Mouse (Mus musculus) adrenal gland, adult 2 months (tissue): ENCODE measurements around the gene Casp9. TPM values are rescaled to one million over a fixed set of nuclear protein-coding genes. Genes with fewer than 3 reads are reported as not detected.

Source experiments
- DNase-seq: peaks from one replicate; pipeline ENCODE4 v3.0.0; 2021
- polyA plus RNA-seq: library from polyadenylated mRNA; depleted of rRNA; stranded (reverse); fragments of >200 nt; gene quantifications from 2 replicates; pipeline ENCODE4 v1.2.3, GENCODE M21; 2012
- total RNA-seq, 2 experiments: library from RNA; stranded (reverse); gene quantifications; 2 replicates each; pipeline ENCODE4 v1.2.3; 2021

Gene Casp9
- total and polyA plus RNA-seq, 3 experiments, result 18.2 to 22.0 (median 19.3) TPM

DNA sequence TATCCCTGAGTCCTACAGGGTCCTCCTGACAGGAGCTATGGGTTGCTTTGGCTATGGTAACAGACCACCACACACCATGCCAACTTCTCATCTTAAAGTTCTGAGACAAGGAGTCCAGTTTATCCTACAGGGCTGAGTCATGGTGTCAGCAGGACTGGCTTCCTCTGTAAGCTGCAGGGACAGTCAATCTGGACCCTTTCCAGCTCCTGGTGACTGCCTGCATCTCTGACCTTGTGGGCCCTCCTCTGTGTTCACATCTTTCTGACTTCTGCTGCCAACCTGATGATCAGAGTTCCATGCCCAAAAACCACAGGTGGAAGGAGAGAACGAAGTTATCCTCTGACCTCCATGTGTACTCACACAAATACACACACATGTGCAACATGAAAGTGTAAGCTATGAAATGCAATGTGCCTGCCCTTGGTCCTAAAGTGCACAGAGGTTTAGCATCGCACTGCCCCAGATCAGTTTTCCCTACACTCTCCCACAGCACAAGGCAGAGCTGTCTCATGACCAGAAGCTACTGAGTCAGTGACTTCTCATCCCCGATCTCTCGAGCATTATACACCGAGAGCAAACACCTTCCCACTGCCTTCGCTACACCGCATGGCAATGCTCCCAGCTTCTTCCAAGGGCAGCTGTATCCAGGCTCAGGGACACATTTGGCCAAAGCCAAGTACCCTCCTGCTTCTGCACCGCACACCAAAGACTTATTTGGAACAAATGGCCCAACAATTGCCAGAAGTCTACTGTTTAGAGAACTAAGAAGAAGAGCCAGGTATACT lies 12.0 kb upstream of the Casp9 start:
- DNase-seq, result peak; percentile 85

DNA sequence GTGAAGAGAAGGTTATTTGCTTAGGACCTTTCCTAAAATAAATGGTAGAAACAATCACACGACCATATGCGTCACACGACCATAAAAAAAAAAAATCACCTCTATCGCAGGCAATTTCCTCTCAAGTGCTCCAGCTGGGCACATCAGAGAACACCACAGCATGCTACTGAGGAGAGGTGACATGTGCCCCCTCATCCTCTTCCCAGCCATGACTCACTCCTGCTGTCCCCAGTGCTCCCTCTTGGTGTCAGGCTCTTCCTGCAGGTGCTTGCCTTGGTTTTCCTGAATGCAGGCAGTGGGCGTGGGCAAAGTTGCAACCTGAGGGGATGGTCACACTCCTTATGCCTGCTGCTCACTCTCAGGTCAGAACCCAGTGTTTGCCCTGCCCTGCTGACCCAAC lies 8.6 kb upstream of the Casp9 start:
- DNase-seq, result no peak

DNA sequence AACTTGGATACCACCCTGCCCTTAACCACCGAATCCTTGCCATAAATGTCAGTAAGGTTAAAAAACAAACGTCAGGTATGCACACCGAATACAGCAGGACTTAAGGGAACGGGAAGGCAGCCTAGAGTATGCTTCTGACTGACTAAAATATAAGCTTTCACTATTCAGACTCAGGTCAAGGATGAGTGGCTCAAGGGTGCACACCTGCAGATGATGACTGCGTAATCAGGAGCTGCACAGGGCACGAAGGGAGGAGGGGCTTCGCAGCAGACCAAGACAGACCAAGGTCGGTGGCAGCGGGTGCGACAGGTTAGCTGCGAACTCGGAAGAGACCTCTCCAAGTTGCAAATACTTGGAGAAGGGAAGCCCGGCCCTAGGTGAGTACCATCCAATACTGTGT lies 7.3 kb upstream of the Casp9 start:
- DNase-seq, result no peak

DNA sequence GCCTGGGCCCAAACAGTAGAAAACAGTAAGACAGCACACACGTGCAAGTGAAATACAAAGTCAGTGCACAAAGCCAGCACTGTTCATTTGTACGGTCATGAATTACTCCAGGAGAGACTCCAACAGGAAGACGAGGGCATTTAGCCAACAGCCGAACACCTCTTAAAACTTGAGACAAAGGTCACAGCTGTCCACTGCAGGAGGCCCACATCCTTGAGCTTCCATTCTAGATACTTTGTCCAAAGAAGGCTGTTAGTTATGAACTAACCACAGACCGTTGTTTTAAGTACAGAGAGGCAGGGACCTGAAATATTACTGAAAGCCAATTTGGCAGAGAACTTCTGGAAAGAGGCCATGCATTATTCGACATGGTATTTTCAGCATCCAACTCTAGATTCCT lies 6.4 kb upstream of the Casp9 start:
- DNase-seq, result no peak

DNA sequence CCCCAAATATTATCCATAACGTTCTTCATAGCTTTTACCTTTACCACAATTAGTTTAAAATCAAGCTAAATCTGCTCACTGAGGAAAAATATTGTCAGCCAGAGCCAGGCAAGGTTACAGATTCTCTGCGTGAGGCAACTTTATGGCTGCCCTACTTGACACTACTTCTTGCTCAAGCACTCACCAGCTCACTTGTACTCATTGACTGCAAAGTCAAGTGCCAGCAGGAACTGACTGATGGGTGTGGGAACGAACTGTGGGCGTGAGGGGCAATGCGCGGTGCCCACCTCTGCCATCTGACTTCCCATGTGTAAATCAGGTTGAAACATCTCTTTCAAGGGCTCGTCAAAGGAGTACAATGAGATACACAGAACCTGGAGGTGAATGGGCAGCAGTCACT lies 6.0 kb upstream of the Casp9 start:
- peak; percentile 47 for DNase-seq

DNA sequence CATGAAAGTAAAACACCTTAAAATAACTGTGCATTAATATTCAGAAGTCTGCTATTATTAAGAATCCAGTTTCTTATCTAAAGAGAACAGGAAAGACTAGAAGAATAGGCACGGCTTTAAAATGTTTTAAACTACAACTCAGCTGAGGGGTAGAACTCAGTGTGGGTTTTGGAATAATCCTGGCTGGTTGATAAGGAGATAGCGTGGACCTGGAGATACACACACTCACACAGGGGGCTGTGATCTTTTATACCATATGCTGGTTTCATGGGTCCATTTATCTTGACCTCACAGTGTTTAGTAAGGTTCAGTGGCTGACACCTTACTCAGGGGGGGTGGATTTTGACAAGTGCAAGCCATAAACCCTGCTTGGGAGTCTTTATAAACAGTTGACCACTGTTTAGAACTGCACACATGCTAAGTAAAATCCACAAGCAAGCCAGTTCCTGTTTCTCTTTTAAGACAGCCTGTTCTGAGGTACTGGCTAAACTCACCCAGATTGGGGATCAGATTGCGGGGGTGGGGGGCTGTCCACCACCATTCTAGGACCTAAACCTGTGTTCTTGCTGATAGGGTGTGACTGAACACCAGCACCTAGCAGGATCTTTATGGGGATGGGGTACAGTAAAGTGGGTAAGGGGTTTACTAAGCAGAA lies 3.7 kb upstream of the Casp9 start:
- no peak for DNase-seq

DNA sequence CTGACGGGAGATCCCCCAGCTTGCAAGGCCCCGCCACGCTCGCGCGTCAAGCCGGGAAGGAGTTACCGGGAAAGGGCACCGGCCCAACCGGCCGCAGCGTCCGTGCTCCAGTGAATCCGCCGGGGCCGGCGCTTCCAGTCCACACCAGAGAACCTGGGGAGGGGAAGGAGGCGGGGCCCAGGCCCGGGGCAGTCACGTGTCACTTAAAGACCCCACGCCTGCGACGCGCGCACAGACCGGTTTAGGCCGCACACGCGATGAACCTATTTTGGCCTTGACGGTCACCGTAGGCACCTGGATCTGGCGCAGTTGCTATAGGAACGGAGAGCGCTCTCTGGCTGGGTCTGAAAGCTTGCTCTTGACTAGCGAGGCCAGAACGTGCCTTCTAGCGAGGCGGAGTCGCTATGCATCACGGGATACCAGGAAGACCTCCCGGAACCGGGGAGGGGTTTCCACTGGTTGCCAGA lies 2.9 kb upstream of the Casp9 start, which contains the start of gene Dnajc16:
Gene Dnajc16, minus strand, starts transcription at position 408 of the 467 bp plus-strand sequence.
- DNase-seq, result peak; percentile 97

DNA sequence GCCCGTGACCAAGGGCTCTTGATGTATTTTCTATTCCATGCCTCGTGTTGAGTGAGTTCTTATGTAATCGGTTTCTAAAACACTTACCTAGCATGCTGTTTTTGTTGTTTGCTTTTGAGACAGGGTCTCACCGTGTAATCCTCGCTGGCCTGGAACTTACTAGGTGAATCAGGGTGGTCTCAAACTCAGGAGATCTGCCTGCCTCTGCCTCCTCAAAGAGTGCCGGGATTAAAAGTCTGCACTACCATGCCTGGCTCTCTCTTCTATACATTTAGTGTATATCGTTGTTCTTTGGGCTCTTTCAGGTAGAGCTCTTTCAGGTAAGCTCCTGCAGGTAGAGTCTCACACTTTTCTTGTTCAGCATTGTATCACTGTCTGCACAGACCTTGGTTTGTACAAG lies 1.9 kb upstream of the Casp9 start:
- no peak for DNase-seq

DNA sequence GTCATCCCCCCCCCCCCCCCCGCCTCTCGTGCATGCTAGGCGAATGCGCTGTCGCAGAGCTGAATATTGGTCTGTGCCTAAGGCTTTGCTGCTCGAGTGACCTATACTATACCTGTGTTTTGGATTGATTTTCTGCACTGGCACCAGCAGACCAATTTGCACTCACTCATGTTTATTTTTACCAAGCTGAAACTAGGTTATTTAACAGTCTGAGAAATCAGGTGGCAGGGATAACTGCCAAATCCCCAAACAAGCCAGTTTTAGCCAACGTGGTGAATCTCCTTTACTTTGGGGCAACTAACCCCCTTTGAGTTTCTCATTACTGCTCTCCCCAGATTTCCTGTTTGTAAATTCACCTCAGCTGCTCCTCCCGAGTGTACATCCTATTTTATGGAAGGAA lies 1.5 kb upstream of the Casp9 start:
- no peak for DNase-seq

DNA sequence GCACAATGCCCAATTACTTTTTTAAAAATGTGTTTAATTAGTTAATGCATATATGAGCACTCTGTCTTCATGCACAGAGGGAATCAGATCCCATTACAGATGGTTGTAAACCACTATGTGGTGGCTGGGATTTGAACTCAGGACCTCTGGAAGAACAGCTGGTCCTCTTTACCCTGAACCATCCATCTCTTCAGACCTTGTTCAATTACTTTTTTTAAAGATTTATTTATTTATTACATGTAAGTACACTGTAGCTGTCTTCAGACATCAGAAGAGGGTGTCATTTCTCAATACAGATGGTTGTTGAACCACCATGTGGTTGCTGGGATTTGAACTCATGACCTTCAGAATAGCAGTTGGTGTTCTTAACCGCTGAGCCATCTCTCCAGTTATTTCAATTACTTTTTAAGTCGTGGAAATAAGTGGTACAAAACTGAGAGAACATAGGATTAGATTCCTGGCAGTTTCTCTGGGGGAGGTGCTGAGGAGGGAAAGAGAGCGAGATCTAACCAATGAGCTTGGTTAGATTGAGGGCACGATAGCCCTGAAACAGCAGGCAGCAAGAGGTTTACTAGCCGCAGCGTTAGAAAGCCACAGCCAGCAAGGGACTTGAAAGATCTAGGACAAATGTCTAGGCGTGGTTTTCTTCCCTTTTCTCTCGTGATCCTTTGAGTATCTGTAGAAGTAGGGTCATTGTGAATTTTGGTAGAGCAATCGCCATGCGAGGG lies 694 bp upstream of the Casp9 start:
- DNase-seq, result no peak

DNA sequence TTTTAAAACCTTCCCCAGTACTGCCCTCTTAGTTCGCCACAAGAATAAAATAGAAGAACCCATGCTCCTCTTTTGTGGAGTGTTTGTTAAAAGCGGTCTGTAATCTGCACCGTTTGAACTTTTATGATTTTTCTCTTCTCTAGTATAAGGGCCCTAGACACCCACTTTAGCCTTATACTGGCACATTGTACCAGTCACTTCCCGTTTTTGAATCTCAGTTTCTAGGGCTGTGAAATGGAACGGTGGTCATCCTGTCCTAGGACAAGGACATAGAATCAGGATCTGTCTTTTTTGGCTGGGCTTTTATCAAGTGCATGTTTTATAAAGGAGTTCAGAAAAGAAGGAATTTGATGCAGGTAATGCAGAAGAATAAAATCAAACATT lies 732 bp downstream of the Casp9 start:
- DNase-seq, result no peak

DNA sequence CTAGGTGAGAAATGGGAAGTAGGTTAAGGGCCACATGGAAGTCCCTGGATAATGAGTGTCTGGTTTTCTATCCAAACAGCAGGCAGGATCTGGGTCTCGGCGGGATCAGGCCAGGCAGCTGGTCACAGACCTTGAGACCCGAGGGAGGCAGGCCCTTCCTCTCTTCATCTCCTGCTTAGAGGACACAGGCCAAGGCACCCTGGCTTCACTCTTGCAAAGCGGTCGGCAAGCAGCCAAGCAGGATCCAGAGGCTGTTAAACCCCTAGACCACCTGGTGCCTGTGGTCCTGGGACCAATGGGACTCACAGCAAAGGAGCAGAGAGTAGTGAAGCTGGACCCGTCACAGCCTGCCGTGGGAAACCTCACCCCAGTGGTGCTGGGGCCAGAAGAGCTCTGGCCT lies 2.9 kb downstream of the Casp9 start:
- DNase-seq, result no peak

DNA sequence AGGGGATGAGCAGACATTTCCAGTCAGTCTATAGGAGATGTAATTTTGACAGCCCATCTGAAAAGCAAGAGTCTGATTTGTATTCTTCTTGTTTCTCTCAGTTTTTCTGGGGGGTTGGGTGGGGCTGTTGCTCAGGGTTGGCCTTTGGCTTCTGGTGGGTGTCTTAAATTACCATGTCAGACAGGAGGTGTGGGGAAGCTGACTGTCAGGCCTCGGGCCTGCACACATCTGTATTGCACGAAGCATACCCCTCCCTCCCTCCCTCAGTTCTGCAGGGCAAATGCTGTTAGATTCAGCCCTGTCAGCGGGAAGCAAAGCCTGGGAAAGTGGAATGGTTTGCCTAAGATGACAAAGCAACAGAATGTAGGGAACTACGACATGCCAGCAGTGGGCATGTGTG lies 3.5 kb downstream of the Casp9 start:
- DNase-seq, result no peak

DNA sequence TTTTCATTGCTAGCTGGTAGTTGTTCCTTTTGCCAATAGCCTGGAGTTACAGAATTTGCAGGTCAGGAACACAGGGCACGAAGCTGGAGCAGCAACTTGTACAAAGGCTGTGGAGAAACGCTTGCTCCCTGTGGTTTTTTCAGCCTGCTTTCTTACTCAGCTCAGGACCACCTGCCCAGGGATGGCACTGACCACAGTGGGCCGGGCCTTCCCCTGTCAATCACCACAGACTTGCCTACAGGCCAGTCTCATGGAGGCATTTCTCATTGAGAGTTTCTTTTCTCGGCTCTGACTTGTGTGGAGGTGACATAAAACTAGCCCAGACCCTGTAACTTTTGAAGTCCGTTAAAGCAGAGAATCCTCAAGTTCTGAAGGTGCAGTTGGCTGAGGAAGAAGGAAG lies 4.1 kb downstream of the Casp9 start:
- no peak for DNase-seq

DNA sequence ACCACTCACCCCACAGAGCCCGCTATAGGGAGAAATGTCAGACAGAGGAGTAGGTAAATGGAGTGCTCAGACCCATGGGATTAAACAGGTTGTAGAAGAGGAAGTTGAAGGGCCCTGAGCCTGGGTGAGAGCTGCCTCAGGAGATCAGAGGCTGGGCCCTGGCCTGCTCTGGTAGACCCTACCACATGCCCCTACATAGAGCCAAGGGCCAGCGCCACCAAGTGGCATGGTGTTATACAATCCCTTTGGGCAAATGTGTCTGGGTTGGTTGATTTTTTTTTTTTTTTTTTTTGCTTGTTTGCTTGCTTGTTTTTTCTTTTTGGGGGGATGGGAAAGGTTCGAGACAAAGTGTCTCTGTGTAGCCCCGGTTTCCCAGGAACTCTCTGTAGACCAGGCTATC lies 10.7 kb downstream of the Casp9 start:
- DNase-seq, result no peak

DNA sequence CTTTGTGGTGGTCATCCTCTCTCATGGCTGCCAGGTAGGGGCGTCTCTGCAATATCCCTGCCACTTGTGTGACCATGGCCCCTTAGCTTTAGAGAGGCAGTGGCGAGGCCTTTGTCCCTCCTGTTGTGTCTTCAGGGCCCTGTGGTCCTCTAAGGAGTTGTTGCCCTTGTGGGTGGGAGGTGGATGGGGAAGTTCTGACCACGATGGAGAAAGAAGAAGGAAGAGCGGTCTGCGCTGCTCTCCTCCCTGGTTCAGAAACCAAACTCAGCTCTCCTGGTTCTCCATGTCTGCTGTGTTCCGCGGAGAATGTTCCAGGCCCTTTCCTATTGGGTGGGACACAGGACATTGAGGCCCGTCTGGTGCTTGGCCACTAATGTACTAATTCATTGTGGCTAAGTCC lies 12.5 kb downstream of the Casp9 start:
- no peak for DNase-seq

DNA sequence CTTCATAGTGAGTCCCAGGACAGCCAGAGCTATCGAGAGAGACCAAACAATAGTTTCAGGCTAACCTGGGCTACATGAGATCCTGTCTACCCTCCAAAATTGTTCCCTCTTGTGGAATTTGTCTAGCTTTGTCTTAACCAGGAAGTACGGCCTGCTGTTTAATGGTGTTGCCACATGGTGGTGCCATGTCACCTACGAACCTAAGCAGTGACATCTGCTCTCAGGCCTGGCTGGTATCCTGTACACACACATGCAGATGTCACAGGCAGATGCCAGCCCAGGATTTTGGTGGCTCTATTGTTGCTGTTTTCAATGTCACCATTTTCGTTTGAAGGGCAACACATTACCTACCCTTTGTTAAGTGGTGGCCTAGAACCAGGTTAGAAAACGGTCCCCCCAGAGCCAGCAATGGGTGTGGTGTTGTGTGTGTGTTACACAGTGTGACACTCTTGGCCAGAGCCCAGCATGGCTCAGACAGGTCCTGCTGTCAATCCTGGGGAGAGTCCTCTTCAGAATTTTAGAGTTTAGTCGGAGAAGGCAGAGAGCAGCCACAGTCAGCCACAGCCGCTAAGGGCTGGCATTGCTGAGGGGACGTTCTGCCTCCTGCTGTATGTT lies 16.5 kb downstream of the Casp9 start:
- no peak for DNase-seq

DNA sequence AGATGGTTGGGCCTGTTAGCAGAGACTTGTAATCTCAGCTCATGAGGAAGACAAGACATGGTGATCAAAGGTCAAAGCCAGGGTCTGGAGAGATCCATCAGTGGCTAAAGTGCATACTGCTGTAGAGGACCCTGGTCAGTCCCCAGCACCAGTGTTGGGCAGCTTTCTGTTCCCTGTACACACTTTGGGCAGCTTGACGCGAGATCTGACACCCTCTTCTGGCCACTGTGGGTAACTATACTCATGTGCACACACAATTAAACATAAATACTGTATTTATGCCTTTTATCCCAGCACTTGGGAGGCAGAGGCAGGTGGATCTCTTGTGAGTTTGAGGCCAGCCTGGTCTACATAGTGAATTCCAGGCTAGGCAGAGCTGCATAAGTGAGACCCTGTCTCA lies 17.6 kb downstream of the Casp9 start:
- DNase-seq, result no peak

DNA sequence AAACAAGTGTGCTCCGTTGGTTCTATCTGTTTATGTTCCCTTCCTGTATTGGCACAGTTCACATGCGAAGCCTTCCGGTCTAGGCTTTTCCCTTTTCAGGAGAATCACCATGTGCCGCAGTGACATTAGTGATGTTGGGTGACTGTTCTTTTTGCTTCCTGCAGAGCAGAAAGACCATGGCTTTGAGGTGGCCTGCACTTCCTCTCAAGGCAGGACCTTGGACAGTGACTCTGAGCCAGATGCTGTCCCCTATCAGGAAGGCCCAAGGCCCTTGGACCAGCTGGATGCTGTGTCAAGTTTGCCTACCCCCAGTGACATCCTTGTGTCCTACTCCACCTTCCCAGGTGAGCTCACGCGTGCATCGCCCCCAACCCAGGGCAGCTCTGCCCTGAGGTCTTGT lies 18.0 kb downstream of the Casp9 start:
- DNase-seq, result no peak

DNA sequence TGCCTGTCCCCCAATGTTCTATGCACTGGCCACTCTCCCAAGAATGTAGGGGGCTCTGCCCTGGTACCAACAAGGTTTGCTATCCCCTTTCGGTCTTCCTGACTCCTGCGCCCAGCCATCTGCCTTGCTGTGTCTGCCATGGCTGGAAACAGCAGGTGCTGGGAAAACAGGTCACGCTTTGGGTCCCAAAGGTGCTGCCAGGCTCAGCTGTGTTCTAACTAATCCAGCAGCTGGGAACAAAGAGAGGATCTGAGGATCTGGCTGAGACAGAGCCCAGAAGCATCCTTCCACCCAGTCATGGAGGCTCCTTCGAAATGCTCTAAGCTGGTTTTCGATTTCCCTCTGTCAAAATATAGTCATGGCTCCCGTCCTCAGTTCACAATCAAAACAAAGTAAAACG lies 22.9 kb downstream of the Casp9 start:
- DNase-seq, result no peak

DNA sequence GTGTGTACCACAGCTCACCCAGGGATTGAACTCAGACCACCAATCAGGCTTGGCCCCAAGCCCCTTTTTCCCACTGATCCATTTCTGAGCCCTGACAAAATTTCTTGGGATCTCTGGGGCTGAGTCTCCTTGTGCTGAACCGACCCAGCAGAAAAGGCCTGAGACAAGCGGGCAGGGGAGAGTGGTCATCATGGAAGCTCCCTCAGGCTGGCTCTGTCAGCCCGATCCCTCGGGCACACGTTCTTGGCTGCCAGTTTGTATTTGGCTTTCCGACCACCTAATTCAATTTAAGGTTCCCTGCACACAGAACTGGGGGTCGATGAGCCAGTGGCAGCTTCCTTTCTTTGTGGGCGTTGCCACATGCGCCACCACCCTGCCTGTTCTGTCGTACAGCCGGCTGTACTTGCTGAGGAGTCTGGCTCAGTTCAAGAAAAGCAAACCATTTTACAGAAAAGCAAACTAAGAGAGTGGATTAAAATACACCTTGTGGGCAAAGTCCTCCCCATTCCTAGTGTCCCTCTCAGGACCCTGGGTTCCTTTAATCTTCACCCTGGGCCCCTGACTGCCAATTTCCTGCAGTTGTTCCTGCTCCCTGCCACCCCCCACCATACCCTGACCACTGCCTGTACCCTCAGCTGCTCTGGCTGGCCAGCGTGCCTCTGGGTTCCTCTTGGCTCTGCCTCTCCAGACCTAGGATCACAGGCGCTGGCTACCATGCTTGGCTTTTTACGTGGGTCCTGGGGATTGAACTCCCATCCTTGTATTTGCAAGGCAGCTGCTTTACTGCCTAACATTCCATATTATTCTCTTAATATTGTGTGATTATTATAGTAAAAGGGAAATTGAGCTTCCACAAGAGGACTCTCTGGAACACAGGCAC lies 23.6 kb downstream of the Casp9 start:
- DNase-seq, result no peak

DNA sequence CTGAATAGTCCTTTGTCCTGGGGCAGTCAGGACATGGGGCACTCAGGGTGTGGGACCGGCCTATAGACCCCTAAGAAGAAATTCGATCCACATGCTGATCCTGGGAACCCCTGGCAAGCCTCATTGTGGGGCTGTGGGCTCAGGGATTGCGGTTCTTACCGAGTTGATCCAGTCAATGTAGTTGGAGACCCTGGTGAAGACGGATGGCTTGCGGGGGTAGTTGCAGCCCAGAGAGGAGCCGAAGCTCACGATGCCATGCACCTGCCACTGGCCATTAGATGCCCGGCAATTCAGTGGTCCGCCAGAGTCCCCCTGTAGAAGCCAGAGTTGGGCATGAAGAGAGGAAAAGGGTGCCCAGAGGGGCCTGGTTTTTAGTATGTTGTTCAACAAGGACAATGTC lies 24.3 kb downstream of the Casp9 start:
- DNase-seq, result no peak
